Mouse (Mus musculus) E14TG2a.4 (cell line): Measurements from ENCODE around the gene Nudt3.

Source experiments
- H3K27me3 ChIP-seq: 2 replicates; pipeline ENCODE4 v1.6.1; 2014; ENCODE audit warnings: low read length, control low read depth; ENCODE audit not compliant: insufficient read depth
- H3K36me3 ChIP-seq: 2 replicates; pipeline ENCODE4 v1.6.1; 2014; ENCODE audit warnings: low read length, control low read depth; ENCODE audit not compliant: insufficient read depth
- H3K4me1 ChIP-seq: replicated peaks from 2 replicates; pipeline ENCODE4 v1.6.1; 2014; ENCODE audit warnings: low read depth, low read length, control low read depth
- H3K4me3 ChIP-seq: replicated peaks from 2 replicates; pipeline ENCODE4 v1.5.1; 2014; ENCODE audit warnings: mild to moderate bottlenecking, low read length
- H3K9me3 ChIP-seq: 2 replicates; pipeline ENCODE4 v1.6.1; 2014; ENCODE audit warnings: low read length, control low read depth
- CTCF ChIP-seq: conservative IDR thresholded peaks from 2 replicates; pipeline ENCODE4 v1.5.1; 2014; ENCODE audit warnings: low read length
- NANOG ChIP-seq: IDR thresholded peaks from 2 replicates; pipeline ENCODE4 v1.6.1; 2014; ENCODE audit warnings: borderline replicate concordance, low read length, mixed read lengths
- POU5F1 ChIP-seq: IDR thresholded peaks from 2 replicates; pipeline ENCODE4 v1.6.1; 2014; ENCODE audit warnings: low read length, borderline replicate concordance

Gene Nudt3

DNA sequence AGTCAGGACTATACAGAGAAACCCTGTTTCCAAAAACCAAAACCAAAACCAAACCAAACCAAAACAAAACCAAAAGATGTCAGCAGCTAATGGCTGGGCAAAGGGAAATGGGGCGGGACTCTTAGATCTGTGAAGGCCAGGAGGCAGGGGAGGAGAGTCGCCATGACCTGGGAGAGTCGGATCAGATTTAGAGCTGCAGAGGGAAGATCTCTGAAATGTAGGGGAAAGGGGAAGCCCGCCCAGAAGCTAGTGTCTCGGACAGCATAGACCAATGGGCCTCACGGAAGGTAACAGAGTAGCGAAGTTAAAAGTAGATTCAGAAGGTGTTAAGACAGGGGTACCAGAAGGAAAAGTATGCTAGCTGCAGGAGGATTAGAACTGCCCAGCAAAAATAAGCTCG is 52.0 kb downstream of the Nudt3 start:
- Histone ChIP-seq H3K4me3 (0 out of 2 replicates have a peak overlapping the region, but pooled peaks have one; percentile 1), H3K4me1 (peaks cover 54% of the 10 kb centered on the region), H3K36me3 (peaks cover 22% of the 10 kb centered on the region), H3K27me3 (peaks cover 15% of the 10 kb centered on the region), H3K9me3 (no peaks in the 10 kb centered on the region)
- no peak for TF ChIP-seq CTCF
- TF ChIP-seq POU5F1, result no peak
- TF ChIP-seq NANOG, result no peak

DNA sequence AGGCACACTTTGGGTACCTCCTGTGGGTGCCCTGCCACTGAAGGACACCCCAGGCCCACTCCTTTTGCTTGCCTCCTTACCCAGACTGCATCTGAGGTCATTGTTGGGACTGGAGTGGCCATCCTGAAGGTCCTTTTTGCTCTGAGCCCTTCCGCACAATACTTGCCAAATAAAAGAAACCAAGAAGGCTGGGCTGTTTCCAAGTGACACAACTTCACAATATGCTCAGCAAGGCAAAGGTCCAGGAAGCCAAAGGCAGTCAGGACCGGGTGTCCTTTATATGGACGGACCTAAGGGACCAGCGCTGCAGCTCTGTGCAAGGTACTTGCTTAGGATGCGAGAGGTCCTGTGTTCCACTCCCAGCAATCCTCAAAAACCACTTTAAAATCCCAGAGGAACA is 55.1 kb downstream of the Nudt3 start:
- Histone ChIP-seq H3K27me3 (peaks cover 15% of the 10 kb centered on the region), H3K4me1 (peaks cover 55% of the 10 kb centered on the region), H3K36me3 (peaks cover 18% of the 10 kb centered on the region), H3K4me3 (no peak overlapping the region), H3K9me3 (no peaks in the 10 kb centered on the region)
- TF ChIP-seq POU5F1, result no peak
- TF ChIP-seq NANOG, result no peak
- no peak for TF ChIP-seq CTCF

DNA sequence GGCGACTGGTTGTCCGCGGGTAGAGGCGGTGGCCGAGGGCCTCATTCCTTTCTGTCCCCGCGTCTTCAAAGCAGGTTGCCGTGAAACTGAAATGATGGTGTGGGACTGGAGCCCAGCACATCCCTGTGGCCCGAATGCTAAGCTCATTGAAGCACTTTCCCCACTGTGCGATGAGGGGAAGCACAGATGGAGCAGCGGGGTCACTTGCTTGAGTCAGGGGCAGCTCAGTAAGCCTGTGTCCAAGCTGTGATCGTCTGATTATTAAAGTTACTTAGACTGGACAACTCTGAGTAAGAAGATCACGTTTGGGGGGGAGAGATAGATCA is 57.4 kb downstream of the Nudt3 start:
- Histone ChIP-seq H3K9me3 (no peaks in the 10 kb centered on the region), H3K27me3 (peaks cover 15% of the 10 kb centered on the region), H3K4me3 (peak overlapping the region; percentile 84), H3K4me1 (peaks cover 52% of the 10 kb centered on the region), H3K36me3 (peaks cover 28% of the 10 kb centered on the region)
- TF ChIP-seq POU5F1, result no peak

DNA sequence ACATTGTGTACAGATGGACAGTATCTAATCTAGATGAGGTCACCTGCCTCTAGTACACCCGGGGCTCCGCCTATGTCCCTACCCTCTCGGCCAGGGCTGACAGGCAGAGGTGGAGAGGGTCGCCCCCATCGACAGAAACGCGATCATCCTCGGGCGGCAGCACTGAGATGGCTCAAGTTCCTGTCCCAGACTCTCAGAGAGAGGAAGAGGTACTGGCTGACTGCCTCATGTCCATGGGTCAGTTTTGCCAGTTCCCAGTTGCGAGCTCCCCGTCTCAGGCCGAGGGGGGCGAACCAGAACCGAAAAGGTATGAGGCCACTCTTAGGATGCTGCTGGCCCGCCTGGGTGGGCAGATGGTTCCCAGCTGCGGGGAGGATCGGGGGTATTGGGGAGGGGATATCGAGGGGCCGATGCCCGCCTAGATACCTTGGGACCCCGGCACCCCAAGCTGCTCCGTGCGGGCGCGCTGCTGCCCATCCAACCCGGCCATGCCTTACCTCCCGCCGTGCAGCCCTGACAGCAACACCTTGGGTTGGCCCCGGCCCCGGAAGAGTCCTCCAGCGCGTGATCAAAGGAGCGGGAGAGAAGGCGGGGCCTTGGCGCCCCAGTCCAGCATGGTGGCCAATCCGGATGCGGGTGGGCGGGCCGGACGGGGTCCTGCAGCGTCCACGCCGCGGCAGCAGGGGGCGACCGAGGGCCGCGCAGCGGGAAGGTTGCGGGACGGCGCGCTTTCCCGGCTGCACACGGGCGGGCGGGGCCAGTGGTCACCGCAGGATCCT is 57.9 kb downstream of the Nudt3 start, which contains the start of gene AI413582:
Gene AI413582 (minus strand): TSS at position 594 of the 779 bp plus-strand sequence.
- H3K27me3 ChIP-seq, result peaks cover 15% of the 10 kb centered on the region

DNA sequence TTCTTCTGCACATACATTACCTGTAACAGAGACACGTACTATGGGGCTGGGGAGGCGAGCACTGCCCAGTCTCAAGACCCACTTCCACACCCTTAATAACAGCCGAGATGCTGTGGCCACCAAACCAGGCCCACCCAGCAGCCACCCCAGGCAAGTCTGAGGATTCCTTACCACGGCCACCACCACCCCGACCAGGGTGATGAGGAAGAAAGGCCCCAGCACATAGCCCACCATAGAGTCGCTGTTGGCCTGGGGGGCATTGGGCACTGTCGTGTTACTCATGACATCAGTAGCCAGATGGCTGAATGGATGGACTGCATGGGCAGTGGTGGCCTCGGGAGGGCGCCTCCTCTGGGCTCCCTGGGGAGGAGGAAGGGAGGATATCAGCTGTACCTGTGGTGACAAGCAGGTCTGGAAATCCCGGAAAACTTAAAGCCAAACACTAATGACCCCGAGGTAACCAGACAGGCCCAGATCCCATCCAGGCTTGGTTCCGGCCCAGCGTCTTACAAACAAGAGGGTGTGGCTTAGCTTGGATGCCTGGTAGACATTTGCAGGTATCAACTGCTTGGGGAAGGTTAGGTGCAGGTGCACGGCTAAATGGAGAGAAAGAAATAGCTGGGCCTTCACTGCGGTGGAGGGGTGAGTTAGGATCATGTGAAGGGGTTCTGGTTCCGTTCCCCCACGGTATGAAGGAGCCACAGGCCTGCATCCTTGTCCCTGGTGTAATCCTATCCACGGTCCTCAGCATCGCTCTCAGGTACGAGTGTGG is 58.7 kb downstream of the Nudt3 start:
- H3K4me3 ChIP-seq, result peak overlapping the region; percentile 84
- H3K27me3 ChIP-seq, result peaks cover 15% of the 10 kb centered on the region
- no peaks in the 10 kb centered on the region for H3K9me3 ChIP-seq
- H3K36me3 ChIP-seq, result peaks cover 42% of the 10 kb centered on the region
- TF ChIP-seq CTCF (no peak), POU5F1 (no peak), NANOG (no peak)
- H3K4me1 ChIP-seq, result peaks cover 60% of the 10 kb centered on the region

More for the DNA sequence above, 57.9 kb downstream of the Nudt3 start, which contains the start of gene AI413582:
- H3K36me3 ChIP-seq, result peaks cover 34% of the 10 kb centered on the region
- H3K9me3 ChIP-seq, result no peaks in the 10 kb centered on the region
- TF ChIP-seq CTCF (no peak), POU5F1 (no peak), NANOG (no peak)
- H3K4me1 ChIP-seq, result peaks cover 54% of the 10 kb centered on the region
- H3K4me3 ChIP-seq, result peak within 1 kb of the TSS; percentile 84

DNA sequence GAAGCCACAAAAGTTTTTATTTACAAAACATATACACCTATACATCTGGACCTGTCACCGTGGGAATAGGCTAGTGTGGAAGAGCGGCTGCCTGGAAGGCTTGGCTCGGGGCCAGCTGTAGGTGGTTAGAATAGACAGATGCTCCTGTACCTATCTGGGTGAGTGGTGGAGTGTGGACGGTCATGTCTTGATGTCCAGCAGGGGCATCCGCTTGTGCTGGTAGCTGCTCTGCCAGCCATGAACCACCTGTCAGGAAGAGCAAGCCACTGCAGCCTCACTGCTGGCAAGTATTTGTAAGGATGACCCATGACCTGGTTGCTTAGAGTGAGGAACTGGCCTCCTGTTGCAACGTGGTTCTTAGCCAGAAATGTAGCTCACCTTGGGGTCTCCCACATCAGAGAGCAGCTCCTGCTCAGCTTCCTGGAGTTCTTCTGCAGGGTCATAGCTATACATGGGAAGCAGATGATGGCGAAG is 59.5 kb downstream of the Nudt3 start:
- H3K27me3 ChIP-seq, result peaks cover 15% of the 10 kb centered on the region
- TF ChIP-seq POU5F1 (no peak), NANOG (no peak), CTCF (no peak)
- peaks cover 65% of the 10 kb centered on the region for H3K4me1 ChIP-seq
- no peak overlapping the region for H3K4me3 ChIP-seq
- H3K9me3 ChIP-seq, result no peaks in the 10 kb centered on the region
- peaks cover 49% of the 10 kb centered on the region for H3K36me3 ChIP-seq

DNA sequence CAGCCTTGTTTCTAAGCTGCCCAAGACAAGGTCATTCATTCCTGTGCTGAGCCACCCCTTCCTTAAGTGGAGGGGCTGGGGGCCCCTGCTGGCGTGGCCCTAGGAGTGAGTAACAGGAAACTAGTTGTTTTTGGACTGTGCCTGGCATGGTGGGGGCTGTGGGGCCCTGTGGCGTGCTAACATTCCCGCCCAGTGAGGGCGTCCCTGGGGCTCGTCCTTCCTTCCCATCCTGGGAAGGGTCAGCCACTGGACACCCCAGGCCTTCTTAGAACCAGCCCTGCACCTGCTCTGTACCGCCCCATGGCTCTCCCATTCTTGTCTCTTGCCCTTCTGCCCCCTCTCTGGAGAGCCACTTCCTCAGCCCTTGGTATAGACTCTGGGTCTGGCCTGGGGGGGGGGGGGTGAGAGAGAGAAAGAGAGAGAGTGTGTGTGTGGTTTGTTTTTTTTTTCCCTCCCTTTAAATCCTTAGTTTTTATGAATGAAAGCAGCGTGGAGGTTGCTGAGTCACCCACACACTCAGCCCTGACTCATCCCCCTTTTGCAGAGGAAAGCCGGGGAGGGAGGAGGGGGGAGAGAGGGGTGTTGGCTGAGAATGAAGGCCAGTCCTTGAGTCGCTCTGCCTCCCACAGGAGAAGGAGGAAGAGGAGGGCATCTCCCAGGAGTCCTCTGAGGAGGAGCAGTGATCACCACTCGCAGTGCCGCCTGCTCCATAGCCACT is 61.3 kb downstream of the Nudt3 start:
- no peak for TF ChIP-seq POU5F1
- no peak for TF ChIP-seq NANOG
- no peak for TF ChIP-seq CTCF
- Histone ChIP-seq H3K4me1 (peaks cover 74% of the 10 kb centered on the region), H3K9me3 (no peaks in the 10 kb centered on the region), H3K36me3 (peaks cover 52% of the 10 kb centered on the region), H3K4me3 (peak overlapping the region; percentile 95), H3K27me3 (peaks cover 4% of the 10 kb centered on the region)

DNA sequence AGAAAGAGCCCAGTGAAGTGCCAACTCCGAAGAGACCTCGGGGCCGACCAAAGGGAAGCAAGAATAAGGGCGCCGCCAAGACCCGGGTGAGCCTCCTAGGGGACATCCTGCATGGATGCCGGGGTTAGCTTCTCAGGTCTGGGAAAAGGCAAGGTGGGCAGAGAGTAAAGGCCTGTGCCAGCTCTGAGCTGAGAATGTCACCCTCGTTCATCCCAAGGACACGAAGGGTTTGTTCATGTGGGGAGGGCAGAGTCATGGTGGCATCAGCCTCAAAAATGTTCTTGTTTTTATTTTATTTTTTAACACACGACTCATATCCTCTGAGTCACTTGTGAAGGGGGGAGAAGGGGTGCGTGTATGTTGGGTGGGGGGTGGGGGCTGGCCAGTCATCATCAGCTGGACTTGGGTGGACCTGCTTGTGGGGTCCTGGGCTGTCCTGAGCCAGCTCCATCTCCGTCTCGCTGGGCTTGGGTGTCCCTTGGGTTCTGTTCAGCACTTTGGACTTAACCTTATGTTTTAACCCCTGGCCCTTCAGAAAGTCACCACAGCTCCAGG is 62.3 kb downstream of the Nudt3 start:
- Histone ChIP-seq H3K4me1 (peaks cover 66% of the 10 kb centered on the region), H3K27me3 (no peaks in the 10 kb centered on the region), H3K9me3 (no peaks in the 10 kb centered on the region), H3K36me3 (peaks cover 52% of the 10 kb centered on the region), H3K4me3 (peak overlapping the region; percentile 95)
- TF ChIP-seq POU5F1 (no peak), NANOG (no peak), CTCF (no peak)
